Mouse (Mus musculus) embryonic fibroblast, embryonic 13.5 days (primary cell): ENCODE measurements at regions not wholly inside any gene's neighbourhood (a gene's known extent, or its start where the extent isn't known, plus 50 kb on each side); places are given as distances from the start of the nearest gene placed in this dataset.

ENCODE experiments used
- CTCF ChIP-seq: IDR thresholded peaks from 2 replicates; pipeline ENCODE4 v1.5.1; 2011; ENCODE audit warnings: mild to moderate bottlenecking, control low read depth, low read length, moderate library complexity, borderline replicate concordance; ENCODE audit not compliant: insufficient read depth
- POLR2A ChIP-seq: IDR thresholded peaks from 2 replicates; pipeline ENCODE4 v1.6.1; 2011; ENCODE audit warnings: low read depth, mild to moderate bottlenecking, control low read depth, low read length, moderate library complexity

- TF ChIP-seq CTCF = no peak
- no peak for TF ChIP-seq POLR2A
These were observed 331.5 kb upstream of the Cwc22 start for GRCm38 (mm10) chr2:78277699-78278098.
